Mouse (Mus musculus) forebrain, embryonic 14.5 days (tissue): ENCODE measurements at regions not wholly inside any gene's neighbourhood (a gene's known extent, or its start where the extent isn't known, plus 50 kb on each side); places are given as distances from the start of the nearest gene placed in this dataset.
A peak's percentile ranks its signal among the peaks of the same experiment; 100 is the strongest.

Experiments used
- ATAC-seq: fragments of 200-750 bp; cut with Nextera tagmentation; 2 replicates; pipeline ENCODE4 v1.8.0; 2017; ENCODE audit warnings: mild to moderate bottlenecking, moderate library complexity
- DNase-seq: peaks from one replicate; pipeline ENCODE4 v3.0.0-alpha.2; 2015; ENCODE audit warnings: low spot score
- H3K27ac ChIP-seq: fragments of 300-500 bp; sonication (generic); 2 replicates; pipeline ENCODE4 v1.5.1; 2014; ENCODE audit warnings: low read depth, mild to moderate bottlenecking, control low read depth, low read length, moderate library complexity
- H3K27me3 ChIP-seq: fragments of 300-500 bp; sonication (generic); replicated peaks from 2 replicates; pipeline ENCODE4 v1.6.1; 2014; ENCODE audit warnings: low read length, control low read depth, mixed read lengths; ENCODE audit not compliant: control insufficient read depth, insufficient read depth
- H3K36me3 ChIP-seq: fragments of 300-500 bp; sonication (generic); 2 replicates; pipeline ENCODE4 v1.6.1; 2014; ENCODE audit warnings: low read length, control low read depth; ENCODE audit not compliant: control insufficient read depth, insufficient read depth
- H3K4me1 ChIP-seq: fragments of 300-500 bp; sonication (generic); 2 replicates; pipeline ENCODE4 v1.6.1; 2014; ENCODE audit warnings: antibody characterized with exemption, low read length, control low read depth; ENCODE audit not compliant: control insufficient read depth, insufficient read depth
- H3K4me2 ChIP-seq: fragments of 300-500 bp; sonication (generic); 2 replicates; pipeline ENCODE4 v1.6.1; 2014; ENCODE audit warnings: mild to moderate bottlenecking, control low read depth, low read length
- H3K4me3 ChIP-seq: fragments of 300-500 bp; sonication (generic); 2 replicates; pipeline ENCODE4 v1.5.1; 2014; ENCODE audit warnings: low read depth, low read length, control low read depth
- H3K9ac ChIP-seq: fragments of 300-500 bp; sonication (generic); 2 replicates; pipeline ENCODE4 v1.6.1; 2014; ENCODE audit warnings: mild to moderate bottlenecking, low read length, control low read depth, moderate library complexity
- H3K9me3 ChIP-seq: fragments of 300-500 bp; sonication (generic); replicated peaks from 2 replicates; pipeline ENCODE4 v1.6.1; 2016; ENCODE audit warnings: low read length, control low read depth, mixed read lengths; ENCODE audit not compliant: control insufficient read depth
- WGBS: fragments of 180-500 bp; shearing (Covaris S2); extraction: QIAGEN DNeasy Blood & Tissue Kit; methylation state at CpG from one replicate; pipeline ENCODE4 v1.1.7; 2014; 5-methylcytosine and 5-hydroxymethylcytosine counted together

DNA sequence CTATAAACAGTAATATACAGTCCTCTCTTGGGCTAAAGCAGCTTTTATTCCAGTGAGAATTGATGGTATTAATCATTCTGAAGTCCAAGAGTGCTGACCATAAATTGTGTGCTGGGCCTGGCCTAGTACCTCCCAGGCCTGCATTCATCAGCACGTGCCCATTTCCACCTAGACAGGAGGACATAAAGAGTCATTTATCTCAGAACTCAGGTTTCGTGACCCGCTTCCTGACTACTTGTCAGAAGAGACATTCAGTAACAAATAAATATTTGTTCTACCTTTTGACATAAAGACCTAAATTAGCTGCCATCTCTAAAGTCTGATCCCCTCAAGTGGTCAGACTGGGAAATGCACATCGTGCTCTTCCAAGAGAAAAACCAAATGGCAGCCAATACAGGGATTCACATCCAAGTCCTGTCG, 1522.6 kb downstream of the 4930444P10Rik start:
- ATAC-seq: peak; percentile 26; the same call in 1 of the 2 replicates
- H3K27me3 ChIP-seq: no peaks in the 10 kb centered on the region
- no peak overlapping the region for H3K27ac ChIP-seq
- H3K36me3 ChIP-seq: no peaks in the 10 kb centered on the region
- no peaks in the 10 kb centered on the region for H3K4me1 ChIP-seq
- WGBS: 43% methylated on average over 5 of the region's 5 CpGs
- no peak overlapping the region for H3K4me3 ChIP-seq
- H3K9me3 ChIP-seq: no peaks in the 10 kb centered on the region
- no peak overlapping the region for H3K4me2 ChIP-seq
- H3K9ac ChIP-seq: no peak overlapping the region
- DNase-seq: peak; percentile 57

- H3K9me3 ChIP-seq: no peaks in the 10 kb centered on the region
- no peak overlapping the region for H3K27ac ChIP-seq
- no peaks in the 10 kb centered on the region for H3K4me1 ChIP-seq
- no peak overlapping the region for H3K4me2 ChIP-seq
- 65% methylated on average over 3 of the region's 3 CpGs for WGBS
- H3K4me3 ChIP-seq: no peak overlapping the region
- DNase-seq (peak; percentile 46), ATAC-seq (peak; percentile 83)
- no peaks in the 10 kb centered on the region for H3K36me3 ChIP-seq
- H3K9ac ChIP-seq: no peak overlapping the region
- H3K27me3 ChIP-seq: no peaks in the 10 kb centered on the region
Measured at GRCm38 (mm10) chr1:14570113-14570512, 1523.0 kb downstream of the 4930444P10Rik start.

- DNase-seq (no peak), ATAC-seq (no peak)
- Histone ChIP-seq H3K9me3 (no peaks in the 10 kb centered on the region), H3K9ac (no peak overlapping the region), H3K27me3 (no peaks in the 10 kb centered on the region), H3K4me1 (no peaks in the 10 kb centered on the region), H3K4me3 (no peak overlapping the region), H3K36me3 (no peaks in the 10 kb centered on the region), H3K27ac (no peak overlapping the region), H3K4me2 (no peak overlapping the region)
- WGBS: 62% methylated on average over 4 of the region's 4 CpGs
Measured at GRCm38 (mm10) chr1:14567006-14567405, 1526.1 kb downstream of the 4930444P10Rik start.

- Histone ChIP-seq H3K4me3 (no peak overlapping the region), H3K36me3 (no peaks in the 10 kb centered on the region), H3K4me1 (no peaks in the 10 kb centered on the region), H3K9me3 (no peaks in the 10 kb centered on the region), H3K27me3 (no peaks in the 10 kb centered on the region), H3K9ac (no peak overlapping the region), H3K27ac (no peak overlapping the region), H3K4me2 (no peak overlapping the region)
- ATAC-seq: no peak
- 35% methylated on average over 1 of the region's 1 CpGs for WGBS
- no peak for DNase-seq
Measured at GRCm38 (mm10) chr1:14566386-14566785, 1526.7 kb downstream of the 4930444P10Rik start.
